Mouse (Mus musculus): ENCODE results near the gene Ece1.

DNA sequence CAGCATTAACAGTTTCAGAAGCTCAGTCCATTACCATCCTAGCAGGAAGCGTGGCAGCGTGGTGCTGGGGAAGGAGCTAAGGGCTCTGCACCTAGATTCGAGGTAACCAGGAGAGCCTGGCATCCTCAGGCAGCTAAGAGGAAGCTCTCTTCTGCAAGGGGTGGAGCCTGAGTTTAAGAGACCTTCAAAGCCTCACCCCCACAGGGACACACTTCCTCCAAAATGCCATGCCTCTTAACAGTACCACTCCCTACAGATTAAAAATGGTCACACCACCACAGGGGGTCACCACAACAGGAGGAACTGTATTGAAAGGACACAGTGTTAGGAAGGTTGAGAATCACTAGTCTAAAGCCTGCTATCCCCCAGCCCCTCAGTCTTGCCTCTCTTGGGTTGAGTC is 46.6 kb upstream of the Ece1 start:
- no peak for TF ChIP-seq CTCF (conservative IDR thresholded peaks at IDR 0.05; ENCODE audit: low read length)
- TF ChIP-seq POU5F1 (IDR thresholded peaks at IDR 0.05; ENCODE audit: borderline replicate concordance, low read length), result no peak
- TF ChIP-seq NANOG (IDR thresholded peaks at IDR 0.05; ENCODE audit: borderline replicate concordance, low read length), result no peak
